Mouse (Mus musculus) thymus, postnatal 10 days (tissue): ENCODE results near the gene Lat.

Experiments used
- DNase-seq, 2 experiments: peaks; one replicate each; pipeline ENCODE4 v3.0.0; 2021; ENCODE audit warnings: low spot score in 2 of 2

The Lat gene

DNA sequence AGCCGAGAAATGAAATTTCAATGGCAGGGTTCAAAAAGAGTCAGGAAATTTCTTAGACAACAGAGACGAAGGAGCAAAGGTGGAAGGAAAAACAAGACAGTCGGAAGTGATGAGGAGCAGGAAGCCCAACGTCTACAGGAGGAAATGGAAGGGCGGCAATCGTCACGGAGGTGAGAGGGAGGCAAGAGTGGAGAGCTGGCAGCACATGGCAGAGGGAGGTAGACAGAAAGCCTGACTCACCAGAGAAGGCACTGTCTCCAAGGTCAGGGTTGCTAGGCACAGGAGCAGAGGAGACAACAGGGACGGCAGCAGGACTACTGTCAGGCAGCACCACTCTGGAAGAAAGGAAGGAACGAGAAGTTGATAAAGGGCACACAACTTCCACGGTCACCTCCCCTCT, 1.7 kb downstream of the Lat start:
- no peak for DNase-seq

DNA sequence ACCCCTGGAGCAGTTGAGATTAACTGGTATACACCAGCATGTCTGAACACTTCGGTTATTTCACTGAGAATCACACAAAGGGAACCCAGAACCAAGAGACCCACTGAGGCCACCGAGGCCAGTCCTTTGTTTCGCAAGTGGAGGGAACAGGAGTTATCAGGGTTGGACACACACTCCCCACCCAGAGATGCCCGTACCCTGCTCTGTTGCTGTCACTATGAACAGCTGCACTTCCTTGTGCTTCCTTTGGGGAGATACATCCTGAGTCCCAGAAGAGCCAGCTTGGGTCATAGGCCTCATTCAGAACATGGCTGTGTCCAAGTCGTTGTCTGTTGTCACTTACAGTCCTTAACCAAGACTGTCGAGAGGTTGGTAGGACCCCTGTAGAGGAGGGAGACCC, 6.3 kb downstream of the Lat start:
- DNase-seq = no peak

DNA sequence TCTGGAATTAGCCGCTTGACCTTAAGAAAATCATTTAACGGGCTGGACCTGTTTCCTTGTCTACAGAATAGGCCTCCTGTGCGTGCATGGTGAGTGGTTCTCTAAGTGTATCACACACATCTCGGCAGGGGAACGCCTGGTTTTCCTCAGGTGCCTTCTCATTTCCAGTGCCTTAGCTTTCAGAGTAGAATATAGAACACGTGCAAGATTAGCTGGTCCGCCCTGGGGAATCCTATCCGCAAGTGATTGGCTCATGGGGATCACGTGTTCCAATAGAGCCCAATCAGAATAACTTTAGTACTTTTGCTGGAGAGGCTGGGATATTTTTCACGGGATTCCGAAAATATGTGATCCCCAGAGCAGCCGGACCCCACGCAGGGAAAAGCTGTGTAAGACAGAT, 10.3 kb downstream of the Lat start:
- no peak for DNase-seq

DNA sequence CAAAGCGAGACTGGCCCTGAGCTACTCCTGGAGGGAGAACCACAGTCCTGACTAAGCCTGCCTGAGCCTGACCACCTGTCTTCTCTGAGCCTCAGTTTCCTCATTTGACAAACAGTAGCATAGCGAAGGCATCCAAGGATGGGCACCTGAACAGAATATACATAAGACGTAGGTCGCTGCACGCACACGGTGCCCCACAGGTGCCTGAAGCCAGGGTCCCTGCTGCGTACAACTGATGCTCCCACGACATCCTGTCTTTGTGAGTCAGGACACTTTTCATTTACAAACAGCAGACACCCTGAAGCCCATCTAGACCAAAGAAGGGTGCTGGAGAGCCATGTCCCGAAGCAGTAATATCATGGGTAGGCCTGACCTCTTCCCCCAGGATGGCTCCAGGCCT, 11.0 kb downstream of the Lat start:
- DNase-seq = no peak

DNA sequence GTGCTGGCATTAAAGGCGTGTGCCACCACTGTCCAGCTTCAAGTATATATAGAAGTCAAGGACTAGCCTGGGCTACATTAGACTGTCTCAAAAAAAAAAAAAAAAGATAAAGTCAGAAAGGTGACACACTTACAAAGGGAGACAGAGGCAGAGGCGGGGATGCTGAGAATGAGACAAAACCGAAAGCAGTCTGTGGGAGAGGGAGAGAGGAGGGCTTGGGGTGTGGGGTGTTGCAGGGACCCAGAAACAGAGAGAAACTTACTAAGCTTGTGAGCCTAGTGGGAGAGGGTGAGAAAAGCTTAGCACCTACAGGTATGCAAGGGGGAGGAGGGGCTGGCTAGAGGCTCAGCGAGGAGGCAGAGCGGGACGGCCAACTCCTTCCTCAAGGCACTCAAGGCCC, 11.5 kb downstream of the Lat start:
- DNase-seq = no peak

DNA sequence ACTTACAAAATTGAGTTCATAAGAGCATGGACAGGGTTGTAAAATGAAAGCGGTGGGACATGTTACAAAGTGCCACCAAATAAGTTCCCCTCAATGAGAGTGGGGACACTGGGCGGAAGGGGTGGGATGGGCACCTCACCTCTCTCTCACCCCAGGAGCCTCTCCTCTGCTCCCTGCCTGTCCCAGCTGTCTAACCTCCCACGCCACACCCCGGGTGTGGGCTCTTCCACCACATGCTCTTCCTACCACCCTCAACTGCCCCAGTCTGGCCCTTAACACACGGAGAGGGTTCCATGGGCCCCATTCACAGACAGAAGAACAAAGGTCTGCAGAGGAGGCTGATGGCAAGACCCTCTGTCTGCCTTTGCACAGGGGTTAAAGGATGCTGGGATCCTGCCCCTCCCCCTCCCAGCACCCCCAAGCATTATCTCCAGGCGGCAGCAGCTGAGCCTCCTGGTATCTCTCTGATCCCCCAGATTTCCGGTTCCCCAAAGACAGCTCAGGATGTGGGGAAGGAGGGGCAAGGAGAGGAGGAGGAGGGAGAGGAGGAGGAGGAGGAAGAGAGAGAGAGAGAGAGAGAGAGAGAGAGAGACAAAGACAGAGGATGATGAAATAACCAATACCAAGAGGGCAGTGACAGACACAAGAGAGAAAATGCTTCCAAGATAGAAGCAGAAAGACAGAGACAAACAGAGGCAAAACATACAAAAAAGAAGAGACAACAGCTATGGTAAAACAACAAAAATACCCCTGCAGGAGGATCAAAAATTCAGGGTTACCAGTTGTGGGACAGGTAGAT, 12.4 kb downstream of the Lat start:
- peak; percentile 42 to 45 for DNase-seq

DNA sequence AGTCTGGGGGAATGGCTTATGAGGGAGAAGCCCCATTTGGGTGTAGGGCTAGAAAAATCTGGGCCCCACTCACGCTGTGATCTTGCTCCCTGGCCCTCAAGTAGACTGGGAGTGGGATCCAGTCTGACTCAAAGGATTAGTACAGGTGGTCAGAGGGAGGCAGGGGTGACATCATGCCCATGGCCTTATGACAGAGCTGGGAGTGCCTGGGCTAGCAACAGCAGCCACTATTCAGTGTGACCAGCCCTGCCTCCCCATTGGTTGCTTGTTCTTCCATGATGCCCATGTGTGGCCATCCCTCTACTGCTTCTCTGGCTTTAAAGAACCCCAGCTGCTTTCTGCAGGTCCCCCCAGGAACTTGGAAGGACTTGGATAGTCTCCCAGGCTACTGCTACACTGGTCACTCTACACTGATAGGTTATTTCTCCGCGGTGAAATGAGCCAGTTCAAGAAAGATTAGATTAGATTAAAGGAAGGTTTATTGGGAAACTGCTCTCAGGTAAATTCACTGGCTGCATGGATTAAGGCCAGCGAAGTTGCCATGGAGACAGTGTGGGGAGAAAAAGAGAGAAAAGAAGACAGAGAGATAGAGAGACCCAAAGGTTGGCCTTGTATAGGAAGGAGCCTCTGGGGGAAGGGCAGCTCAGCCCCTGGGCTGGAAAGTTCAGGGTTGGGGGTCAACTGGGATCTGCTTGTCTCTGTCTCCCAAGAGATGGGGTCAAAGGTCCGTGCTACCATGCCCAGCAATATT, 13.3 kb downstream of the Lat start:
- DNase-seq = no peak

DNA sequence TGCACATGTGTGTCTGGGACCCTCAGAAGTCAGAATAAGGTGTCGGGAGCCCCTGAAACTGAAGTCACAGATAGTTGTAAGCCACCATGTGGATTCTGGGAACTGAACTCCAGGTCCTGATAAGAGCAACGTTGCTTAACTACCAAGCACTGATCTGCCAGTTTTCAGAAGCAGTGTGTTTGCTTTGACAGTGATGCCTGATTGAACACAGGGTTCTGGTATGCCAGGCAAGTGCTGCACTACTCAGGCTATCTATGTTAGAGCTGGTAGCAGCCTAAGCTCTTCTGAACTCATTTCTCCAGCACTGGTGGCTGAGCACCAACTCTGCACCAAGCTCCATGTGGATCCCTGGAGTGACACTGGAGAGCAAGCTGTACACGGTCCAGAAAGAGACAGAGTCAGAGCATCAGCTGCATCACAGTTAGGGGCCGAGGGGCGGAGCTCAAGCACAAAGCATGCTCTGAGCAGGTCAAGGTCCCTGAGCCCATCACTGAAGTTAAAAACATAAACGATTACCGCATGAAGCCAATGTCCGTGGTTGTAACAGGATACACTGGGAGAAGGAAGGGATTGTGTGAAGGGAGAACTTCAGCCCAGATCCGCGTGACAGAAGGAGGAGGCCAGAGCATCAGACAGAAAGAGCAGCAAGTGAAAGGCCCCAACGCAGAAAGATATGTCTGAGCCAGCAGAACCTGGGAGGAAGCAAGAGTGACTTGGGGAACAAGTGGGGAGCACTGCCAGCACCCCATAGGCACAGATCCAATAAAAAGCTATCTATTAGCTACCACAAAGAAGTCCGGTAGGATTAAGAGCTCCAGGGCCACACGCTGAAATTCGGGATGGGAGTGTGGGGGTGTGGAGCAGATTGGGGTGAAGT, 14.4 kb downstream of the Lat start:
- DNase-seq = no peak

DNA sequence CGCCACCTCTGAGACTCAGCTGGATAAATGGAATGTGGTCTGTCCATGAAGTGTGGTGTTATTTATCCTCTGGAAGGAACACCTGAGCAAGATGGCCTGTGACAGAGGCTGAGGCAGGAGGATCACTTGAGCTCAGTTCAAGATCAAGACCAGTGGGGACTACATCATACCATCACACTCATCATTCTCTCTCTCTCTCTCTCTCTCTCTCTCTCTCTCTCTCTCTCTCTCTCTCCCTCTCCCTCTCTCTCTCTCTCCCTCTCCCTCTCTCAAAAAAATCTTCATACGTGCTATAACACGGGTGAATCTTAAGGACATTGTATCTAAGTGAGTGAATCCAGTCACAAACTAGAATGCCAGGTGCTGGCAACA, 15.4 kb downstream of the Lat start:
- no peak for DNase-seq

DNA sequence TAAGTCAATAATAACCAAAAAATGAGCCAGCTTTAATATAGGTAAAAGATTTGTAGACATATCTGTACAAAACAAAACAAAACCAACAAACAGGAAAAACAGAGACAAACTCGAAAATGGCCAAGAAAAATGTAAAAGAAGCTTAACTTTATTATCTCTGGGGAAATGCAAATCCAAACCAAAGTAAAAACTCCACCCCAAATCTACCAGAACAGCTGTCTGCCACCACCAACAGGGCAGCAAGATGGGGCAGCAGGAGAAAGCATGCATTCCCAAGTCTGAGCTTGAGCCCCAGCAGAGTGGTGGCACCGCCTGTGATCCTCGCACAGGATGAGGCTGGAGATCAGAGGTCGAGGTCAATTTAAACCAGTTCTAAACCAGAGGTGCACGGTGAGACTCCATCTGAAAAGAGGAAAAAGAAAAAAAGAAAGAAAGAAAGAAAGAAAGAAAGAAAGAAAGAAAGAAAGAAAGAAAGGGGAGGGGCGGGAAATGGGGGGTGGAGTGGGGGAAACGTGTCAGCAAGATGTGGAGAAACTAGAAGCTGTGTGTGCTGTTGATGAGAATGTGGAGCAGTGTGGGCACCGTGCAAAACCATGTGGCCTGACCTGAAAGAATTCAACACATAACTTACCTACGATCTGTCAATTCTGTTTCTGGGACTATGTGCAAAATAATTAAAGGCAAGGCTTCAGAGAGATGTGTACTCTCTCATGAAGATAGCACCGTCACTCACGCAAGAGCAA, 15.9 kb downstream of the Lat start:
- DNase-seq = no peak

DNA sequence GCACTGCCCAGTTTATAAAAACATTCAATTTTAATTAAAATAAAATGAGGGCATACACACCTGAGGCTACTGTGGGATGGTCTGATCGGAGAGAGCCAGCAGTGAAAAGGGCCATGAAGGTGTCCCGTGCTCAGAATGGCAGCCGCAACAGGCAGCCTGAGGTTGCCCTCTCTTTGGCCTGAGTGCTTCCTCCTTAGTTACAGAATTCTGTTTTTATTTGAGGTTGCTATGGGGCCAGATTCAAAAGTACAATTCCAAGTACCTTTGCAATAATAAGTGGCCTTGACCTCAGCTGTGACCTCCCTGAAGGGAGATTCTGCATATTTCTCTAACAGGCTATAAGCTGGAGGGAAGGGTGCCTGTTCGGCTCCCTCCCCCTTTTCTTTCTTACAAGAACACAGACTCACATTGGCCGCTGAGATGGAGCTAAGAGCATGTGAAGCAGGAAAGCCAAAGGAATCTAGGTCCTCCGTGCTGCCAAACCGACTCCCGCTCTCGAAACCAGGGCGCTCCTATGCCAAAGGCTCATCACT, 17.9 kb downstream of the Lat start:
- no peak for DNase-seq

DNA sequence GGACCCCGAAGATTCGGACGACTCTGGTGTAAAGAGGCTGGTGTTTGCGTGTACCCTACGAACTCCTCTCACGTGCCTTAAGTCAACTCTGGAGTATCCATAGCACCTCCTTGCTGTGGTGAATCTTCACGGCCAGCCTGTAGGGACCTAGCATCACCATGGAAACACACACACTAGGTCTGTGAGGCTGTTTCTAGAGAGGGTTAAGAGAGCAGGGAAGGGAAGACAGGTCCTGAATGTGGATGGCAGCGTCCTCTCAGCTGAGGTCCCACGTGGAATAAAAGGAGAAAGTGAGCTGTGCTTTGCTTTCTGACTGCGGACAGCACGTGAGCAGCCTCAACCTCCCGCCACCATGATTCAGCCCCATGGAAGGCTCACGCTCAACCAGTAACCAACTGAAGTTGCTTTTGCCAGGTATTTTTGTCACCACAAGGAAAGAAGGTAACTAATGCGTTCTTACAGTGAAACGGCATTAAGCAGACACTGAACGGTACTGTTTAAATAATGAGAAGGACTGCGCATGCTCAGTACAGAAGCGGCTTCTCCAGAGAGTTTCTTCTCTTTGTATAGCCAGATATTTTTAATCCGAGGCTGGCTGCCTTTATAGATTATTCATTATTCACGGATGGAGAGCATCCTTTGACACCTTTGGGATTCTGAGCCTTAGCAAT, 18.5 kb downstream of the Lat start:
- no peak for DNase-seq

DNA sequence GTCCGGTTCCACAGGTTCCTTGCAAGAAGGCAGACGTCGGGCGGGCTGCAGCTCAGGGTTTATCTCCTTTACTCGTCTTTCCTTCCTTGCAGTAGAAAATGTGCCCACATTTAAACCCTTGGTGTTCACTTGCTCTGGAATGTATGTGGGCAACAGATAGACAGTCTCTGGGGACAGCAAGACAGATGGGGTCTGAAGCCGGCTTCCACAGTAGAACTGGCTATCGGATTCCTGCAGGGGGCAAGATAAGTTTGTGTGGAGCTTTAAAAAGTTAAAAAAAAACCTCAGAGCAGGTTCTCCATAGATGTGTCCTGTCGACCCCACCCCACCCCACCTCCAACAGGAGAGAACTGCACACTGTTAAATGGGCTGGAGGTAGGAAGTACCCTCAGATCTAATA, 21.1 kb downstream of the Lat start:
- DNase-seq = no peak

DNA sequence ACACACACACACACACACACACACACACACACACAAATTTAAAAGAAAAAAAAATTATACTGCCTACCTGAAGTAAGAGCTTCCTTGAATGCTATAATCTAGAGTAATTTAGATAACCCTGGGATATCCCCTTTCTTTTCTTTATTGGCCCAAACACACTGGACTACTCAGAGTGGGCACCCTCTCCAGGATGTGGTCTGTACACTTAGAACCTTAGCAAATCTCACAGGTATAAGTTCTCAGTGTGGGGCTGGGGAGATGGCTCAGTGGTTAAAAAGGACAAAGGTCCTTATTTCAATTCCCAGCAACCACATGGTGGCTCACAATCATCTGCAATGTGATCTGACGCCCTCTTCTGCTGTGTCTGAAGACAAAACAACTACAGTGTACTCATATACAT, 22.3 kb downstream of the Lat start:
- no peak for DNase-seq

DNA sequence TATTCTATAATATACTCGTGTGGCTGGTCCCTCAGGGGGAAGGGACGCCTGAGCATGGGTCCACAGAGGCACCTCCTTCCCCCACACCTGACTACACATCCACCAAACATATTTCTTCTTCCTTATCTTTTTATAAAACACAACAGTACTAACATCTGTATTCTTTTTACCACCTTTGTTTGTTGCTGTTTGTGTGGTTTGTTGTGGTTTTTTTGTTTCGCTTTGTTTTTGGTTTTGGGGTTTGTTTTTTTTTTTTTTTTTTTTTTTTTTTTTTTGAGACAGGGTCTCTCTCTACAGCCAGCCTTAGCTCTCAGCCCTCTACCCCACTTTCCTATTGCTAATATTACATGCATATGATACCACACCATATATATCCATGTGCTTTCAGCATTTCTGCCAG, 23.4 kb downstream of the Lat start:
- no peak for DNase-seq

DNA sequence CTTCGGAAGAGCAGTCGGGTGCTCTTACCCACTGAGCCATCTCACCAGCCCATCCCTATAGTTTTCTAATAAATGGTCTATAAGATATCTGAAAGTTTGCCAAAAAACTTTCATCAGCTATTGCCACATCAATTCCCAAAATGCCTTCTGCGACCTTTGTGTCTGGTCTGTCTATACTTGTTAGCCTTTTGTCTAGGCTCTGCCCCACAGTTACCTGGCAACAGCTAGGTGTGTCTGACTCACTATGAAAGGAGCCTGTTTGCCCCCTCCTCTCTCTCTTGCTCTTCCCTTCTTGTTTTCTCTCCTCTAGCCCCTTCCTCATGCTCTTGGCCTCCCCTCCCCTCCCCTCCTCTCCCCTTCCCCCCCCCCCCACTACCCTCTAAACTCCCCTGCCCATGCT, 23.8 kb downstream of the Lat start:
- no peak for DNase-seq

DNA sequence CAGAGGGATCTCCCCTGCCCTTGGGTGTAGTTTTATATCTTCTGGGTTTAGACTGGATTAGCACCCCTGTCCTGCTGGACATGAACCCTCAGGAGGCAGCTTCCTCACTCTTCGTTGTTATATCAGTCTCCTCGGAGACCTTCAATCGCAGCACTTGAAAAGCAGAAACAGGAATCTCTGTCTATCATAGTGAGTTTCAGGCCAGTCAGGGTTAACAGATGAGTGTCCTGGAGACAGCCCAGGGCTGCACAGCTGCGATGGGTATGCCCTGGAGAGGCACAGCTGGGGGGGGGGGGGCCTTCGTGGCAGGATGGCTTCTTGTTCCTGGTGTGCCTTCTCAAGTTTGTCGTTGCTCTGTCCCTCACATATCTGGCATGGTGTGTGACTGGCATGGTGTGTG, 28.5 kb downstream of the Lat start:
- DNase-seq = no peak

DNA sequence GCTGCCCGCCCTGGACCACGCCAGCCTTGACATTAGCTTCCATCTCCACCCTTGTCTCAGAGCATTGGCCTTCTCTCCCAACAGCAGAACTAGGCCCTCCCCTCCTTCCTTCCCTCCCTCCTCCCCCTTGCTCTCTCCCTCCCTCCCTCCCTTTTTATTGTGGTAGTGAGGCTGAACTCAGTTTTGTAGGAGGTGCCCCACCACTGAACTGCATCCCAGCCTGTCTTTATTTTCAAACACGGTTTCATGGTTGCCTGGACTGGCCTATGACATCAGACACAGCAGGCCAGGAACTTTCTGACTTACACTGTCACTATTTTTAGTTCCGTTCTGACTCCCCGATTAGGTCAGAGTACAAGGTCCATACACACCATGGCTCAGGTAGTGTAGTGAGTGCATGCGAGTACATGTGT, 29.2 kb downstream of the Lat start:
- DNase-seq = no peak

DNA sequence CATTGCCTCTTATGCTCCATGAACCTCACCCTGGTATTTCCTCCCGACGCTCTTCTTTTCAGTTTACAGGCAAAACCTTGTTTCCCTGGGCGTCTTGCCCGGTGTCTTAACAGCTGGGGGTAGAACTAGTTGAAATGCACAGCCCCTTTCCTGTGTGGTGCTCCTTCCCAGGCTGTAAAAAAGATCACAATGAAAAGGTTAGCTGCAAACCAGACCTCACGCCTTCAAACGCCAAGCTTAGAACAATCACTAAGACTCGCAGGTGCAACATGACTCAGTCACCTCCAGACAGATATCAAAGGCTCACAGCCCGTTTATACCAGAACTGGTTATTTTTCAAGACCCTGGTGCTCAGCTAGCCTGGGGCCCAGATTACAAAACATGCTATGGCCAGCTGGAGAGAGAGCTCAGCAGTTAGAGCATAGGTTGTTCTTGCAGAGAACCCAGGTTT, 29.8 kb downstream of the Lat start:
- DNase-seq = peak; percentile 64 to 66

DNA sequence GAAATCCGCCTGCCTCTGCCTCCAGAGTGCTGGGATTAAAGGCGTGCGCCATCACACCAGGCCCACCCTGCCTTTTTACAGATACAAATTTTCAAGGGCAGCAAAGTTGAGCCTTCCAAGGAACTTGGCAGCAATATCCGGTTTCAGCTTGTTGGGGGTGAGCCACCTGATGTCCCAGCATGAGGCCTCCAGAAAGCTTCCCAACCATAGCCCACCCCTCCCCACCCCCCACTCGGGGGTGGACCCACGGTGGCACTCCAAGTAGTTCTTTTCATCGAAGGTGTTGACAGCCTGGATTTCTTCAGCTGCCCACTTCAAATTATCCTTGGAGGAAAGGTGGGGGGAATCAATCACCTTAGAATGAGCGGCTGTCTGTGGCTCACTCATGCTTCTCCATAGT, 30.5 kb downstream of the Lat start:
- DNase-seq = no peak

DNA sequence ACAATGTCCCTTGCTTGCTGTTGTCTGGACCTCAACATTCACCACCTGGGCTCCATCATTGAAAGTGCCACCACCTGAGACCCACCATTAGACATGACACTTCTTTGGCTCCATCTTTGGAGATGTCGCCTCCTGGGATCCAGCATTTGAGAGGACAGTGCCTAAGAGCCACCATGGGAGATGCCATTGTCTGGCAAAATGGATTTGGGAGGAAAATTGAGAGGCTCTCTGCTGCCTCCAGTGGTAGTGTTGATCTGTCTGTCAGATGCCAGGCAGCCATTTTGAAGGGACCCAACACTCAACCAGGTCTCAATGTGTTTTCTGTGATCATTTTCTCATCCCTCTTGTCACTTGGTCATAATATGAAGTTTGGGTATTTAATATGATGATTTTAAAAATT, 33.8 kb downstream of the Lat start:
- no peak for DNase-seq
